Mouse (Mus musculus) lung, adult 2 months (tissue): ENCODE results near the gene Akr1c18.

Source experiments
- CTCF ChIP-seq: fragments of 200-500 bp; IDR thresholded peaks from 2 replicates; pipeline ENCODE4 v1.5.1; 2011; ENCODE audit warnings: mild to moderate bottlenecking, low read length, control low read depth; ENCODE audit not compliant: insufficient read depth
- POLR2A ChIP-seq: fragments of 200-500 bp; IDR thresholded peaks from 2 replicates; pipeline ENCODE4 v1.6.1; 2011; ENCODE audit warnings: low read depth, mild to moderate bottlenecking, control low read depth, low read length, borderline replicate concordance; ENCODE audit errors: extremely low read depth

DNA sequence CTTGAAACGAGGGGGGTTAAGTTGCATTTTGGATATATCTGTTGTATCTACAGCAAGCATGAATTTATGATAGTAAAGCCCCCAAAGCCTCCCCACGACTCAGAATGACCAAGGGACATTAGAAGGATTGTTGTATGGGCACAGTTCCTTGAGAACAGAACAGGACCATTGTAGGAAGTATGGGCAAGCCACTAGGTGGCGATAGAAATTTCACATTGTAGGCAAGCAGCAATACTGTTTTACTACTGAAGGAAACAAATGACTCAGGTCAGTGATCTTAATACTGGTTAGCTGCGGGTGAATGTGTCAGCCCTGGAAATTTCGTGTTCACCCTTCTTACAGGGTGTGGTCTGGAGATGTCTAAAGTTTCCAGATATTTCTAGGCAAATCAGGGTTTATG, 21.4 kb downstream of the Akr1c18 start:
- TF ChIP-seq POLR2A (no peak), CTCF (no peak)
